Mouse (Mus musculus) embryonic facial prominence, embryonic 15.5 days (tissue): ENCODE data around the gene Ace. TPM values are rescaled to one million over a fixed set of nuclear protein-coding genes. Genes with fewer than 3 reads are reported as not detected.

Experiments used
- ATAC-seq: fragments of 200-750 bp; cut with Nextera tagmentation; 2 replicates; pipeline ENCODE4 v1.8.0; 2017; ENCODE audit warnings: low read depth, moderate TSS enrichment; ENCODE audit not compliant: insufficient number of reproducible peaks, low FRiP score, low TSS enrichment
- H3K27ac ChIP-seq: fragments of 300-500 bp; sonication (generic); replicated peaks from 2 replicates; pipeline ENCODE4 v1.5.1; 2015; ENCODE audit warnings: mild to moderate bottlenecking, inconsistent platforms
- H3K27me3 ChIP-seq: fragments of 300-500 bp; sonication (generic); 2 replicates; pipeline ENCODE4 v1.6.1; 2015; ENCODE audit warnings: inconsistent platforms
- H3K36me3 ChIP-seq: fragments of 300-500 bp; sonication (generic); 2 replicates; pipeline ENCODE4 v1.6.1; 2015; ENCODE audit warnings: mild to moderate bottlenecking, inconsistent platforms
- H3K4me1 ChIP-seq: fragments of 300-500 bp; sonication (generic); 2 replicates; pipeline ENCODE4 v1.6.1; 2015; ENCODE audit warnings: inconsistent platforms
- H3K4me2 ChIP-seq: fragments of 300-500 bp; sonication (generic); replicated peaks from 2 replicates; pipeline ENCODE4 v1.6.1; 2015; ENCODE audit warnings: mild to moderate bottlenecking, inconsistent platforms
- H3K4me3 ChIP-seq: fragments of 300-500 bp; sonication (generic); replicated peaks from 2 replicates; pipeline ENCODE4 v1.5.1; 2015; ENCODE audit warnings: mild to moderate bottlenecking, inconsistent platforms
- H3K9ac ChIP-seq: fragments of 300-500 bp; sonication (generic); 2 replicates; pipeline ENCODE4 v1.6.1; 2015; ENCODE audit warnings: inconsistent platforms
- H3K9me3 ChIP-seq: fragments of 300-500 bp; sonication (generic); replicated peaks from 2 replicates; pipeline ENCODE4 v1.6.1; 2016; ENCODE audit warnings: inconsistent platforms
- WGBS: fragments of 180-500 bp; shearing (Covaris S2); methylation state at CpG from one replicate; pipeline ENCODE4 v1.1.7; 2015; 5-methylcytosine and 5-hydroxymethylcytosine counted together
- polyA plus RNA-seq: library from polyadenylated mRNA; unstranded; fragments of >200 nt; fragmentation: Nextera tagmentation; extraction: Ambion mirVana; gene quantifications from 2 replicates; pipeline ENCODE4 v1.2.1, GENCODE M21; 2015

The Ace gene
- polyA plus RNA-seq, 1 experiment from 2014 or later, result 1.3 TPM

- no peaks in the 10 kb centered on the region for H3K27me3 ChIP-seq
- no peak overlapping the region for H3K9ac ChIP-seq
- no peaks in the 10 kb centered on the region for H3K4me1 ChIP-seq
- no peak overlapping the region for H3K4me2 ChIP-seq
- no peaks in the 10 kb centered on the region for H3K9me3 ChIP-seq
- no peak overlapping the region for H3K27ac ChIP-seq
- H3K4me3 ChIP-seq, result no peak overlapping the region
- no peak for ATAC-seq
- WGBS, result 93% methylated on average over 6 of the region's 6 CpGs
- H3K36me3 ChIP-seq, result no peaks in the 10 kb centered on the region
Observed at GRCm38 (mm10) chr11:106000062-106000461, 32.3 kb downstream of the Ace start.

DNA sequence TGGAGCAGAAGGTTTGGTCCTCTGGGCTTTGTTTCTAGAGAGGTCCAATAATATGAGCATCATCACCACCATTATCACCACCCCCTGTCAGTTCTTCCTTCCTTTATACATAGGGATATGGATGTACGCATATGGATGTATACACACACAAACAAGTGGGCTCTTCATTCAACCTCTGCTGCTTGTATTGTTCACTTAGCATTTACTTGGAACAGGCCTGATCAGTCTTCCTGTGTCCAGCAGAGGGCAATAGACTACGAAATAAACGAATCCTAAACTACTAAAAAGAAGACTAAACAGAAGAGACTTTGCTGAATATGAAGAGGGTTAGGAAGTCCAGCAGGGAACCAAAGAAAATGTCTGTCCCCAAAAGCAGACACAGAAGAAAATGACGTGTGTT lies 34.0 kb downstream of the Ace start:
- no peaks in the 10 kb centered on the region for H3K36me3 ChIP-seq
- H3K27me3 ChIP-seq, result no peaks in the 10 kb centered on the region
- H3K4me2 ChIP-seq, result no peak overlapping the region
- no peak overlapping the region for H3K4me3 ChIP-seq
- WGBS, result 39% methylated on average over 4 of the region's 4 CpGs
- no peak for ATAC-seq
- H3K9me3 ChIP-seq, result no peaks in the 10 kb centered on the region
- no peak overlapping the region for H3K9ac ChIP-seq
- no peak overlapping the region for H3K27ac ChIP-seq
- H3K4me1 ChIP-seq, result no peaks in the 10 kb centered on the region

DNA sequence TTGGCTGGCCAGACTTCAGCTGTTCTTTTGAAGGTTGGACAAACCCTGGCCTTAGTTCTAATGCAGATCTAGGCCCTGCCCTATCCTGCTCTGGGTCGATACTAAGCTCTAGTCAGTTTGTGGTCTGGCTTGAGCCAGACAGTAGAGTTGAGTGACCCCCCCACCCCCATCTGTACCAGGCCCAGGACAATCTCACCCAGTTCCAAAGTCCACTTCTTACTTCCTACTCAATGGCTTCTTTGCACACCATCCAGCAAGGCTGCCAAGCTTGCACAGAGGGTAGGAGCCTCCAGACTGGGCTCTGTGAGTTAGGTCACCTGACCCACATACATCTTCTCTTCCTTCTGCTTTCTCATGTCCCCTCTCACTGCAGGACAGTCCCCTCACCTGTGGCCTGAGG lies 36.8 kb downstream of the Ace start:
- H3K36me3 ChIP-seq, result no peaks in the 10 kb centered on the region
- H3K9ac ChIP-seq, result no peak overlapping the region
- H3K9me3 ChIP-seq, result no peaks in the 10 kb centered on the region
- no peak overlapping the region for H3K27ac ChIP-seq
- ATAC-seq, result no peak
- H3K4me2 ChIP-seq, result no peak overlapping the region
- H3K4me3 ChIP-seq, result no peak overlapping the region
- 0 out of 2 replicates have a peak, but pooled peaks cover 8% of the 10 kb centered on the region for H3K4me1 ChIP-seq
- no peaks in the 10 kb centered on the region for H3K27me3 ChIP-seq
- 86% methylated on average over 1 of the region's 1 CpGs for WGBS

GRCm38 (mm10) chr11:106005970-106006369 lies 38.2 kb downstream of the Ace start:
- 58% methylated on average over 5 of the region's 5 CpGs for WGBS
- Histone ChIP-seq H3K9ac (no peak overlapping the region), H3K4me1 (0 out of 2 replicates have a peak, but pooled peaks cover 8% of the 10 kb centered on the region), H3K9me3 (no peaks in the 10 kb centered on the region), H3K27ac (no peak overlapping the region), H3K4me3 (no peak overlapping the region), H3K36me3 (no peaks in the 10 kb centered on the region), H3K27me3 (0 out of 2 replicates have a peak, but pooled peaks cover 4% of the 10 kb centered on the region), H3K4me2 (no peak overlapping the region)
- ATAC-seq, result no peak

GRCm38 (mm10) chr11:106007821-106008220 lies 40.1 kb downstream of the Ace start, which contains the start of gene Kcnh6:
Kcnh6 (plus strand) TSS chr11:106008124.
- peaks cover 13% of the 10 kb centered on the region; the same call in 1 of the 2 replicates for H3K4me1 ChIP-seq
- H3K36me3 ChIP-seq, result no peaks in the 10 kb centered on the region
- H3K4me3 ChIP-seq, result peak within 1 kb of the TSS; percentile 34
- H3K9me3 ChIP-seq, result no peaks in the 10 kb centered on the region
- H3K9ac ChIP-seq, result no peak within 1 kb of the TSS
- peak within 1 kb of the TSS; percentile 66 for H3K4me2 ChIP-seq
- no peak within 1 kb of the TSS for H3K27ac ChIP-seq
- WGBS, result under 1% methylated on average over 25 of the region's 25 CpGs
- 0 out of 2 replicates have a peak, but pooled peaks cover 4% of the 10 kb centered on the region for H3K27me3 ChIP-seq
- no peak for ATAC-seq

- 15% methylated on average over 7 of the region's 7 CpGs for WGBS
- Histone ChIP-seq H3K4me3 (no peak overlapping the region), H3K9ac (no peak overlapping the region), H3K4me1 (peaks cover 27% of the 10 kb centered on the region), H3K4me2 (no peak overlapping the region), H3K36me3 (no peaks in the 10 kb centered on the region), H3K27ac (no peak overlapping the region), H3K9me3 (no peaks in the 10 kb centered on the region), H3K27me3 (0 out of 2 replicates have a peak, but pooled peaks cover 4% of the 10 kb centered on the region)
- ATAC-seq, result peak; percentile 36; the same call in 1 of the 2 replicates
Observed at GRCm38 (mm10) chr11:106012711-106013110, 45.0 kb downstream of the Ace start.

DNA sequence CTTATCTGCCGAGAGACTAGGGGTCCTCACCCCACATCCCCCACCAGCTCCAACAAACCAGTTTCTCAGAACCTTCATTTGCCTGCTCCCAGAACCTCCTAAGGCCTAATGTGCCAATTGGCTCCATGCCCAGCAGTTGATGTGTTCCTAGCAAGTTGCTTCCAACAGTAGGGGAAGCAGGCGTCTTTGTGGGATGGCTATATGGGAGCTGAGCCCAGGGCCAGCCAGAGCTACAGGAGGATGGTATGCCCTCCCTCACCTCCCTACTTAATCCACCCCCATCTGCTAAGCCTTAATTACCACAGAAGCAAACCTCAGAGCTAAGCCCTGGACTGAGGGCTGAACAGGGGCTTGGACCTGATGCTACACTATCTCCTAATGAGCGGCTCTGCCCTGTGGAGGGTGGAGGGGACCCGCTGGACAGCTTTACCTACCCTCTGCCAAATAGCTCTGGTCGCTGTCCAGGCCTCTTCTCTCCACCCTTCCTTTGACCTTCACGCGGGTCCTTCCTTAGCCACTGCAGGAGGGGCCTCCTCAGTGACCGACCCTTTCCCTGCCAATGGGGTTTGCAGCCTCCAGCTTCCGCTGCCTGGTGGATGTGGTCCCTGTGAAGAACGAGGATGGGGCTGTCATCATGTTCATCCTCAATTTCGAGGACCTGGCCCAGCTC lies 45.9 kb downstream of the Ace start:
- Histone ChIP-seq H3K27ac (no peak overlapping the region), H3K4me3 (no peak overlapping the region), H3K4me2 (no peak overlapping the region), H3K27me3 (peaks cover 5% of the 10 kb centered on the region; the same call in 1 of the 2 replicates), H3K9me3 (no peaks in the 10 kb centered on the region), H3K4me1 (peaks cover 24% of the 10 kb centered on the region), H3K36me3 (no peaks in the 10 kb centered on the region), H3K9ac (no peak overlapping the region)
- ATAC-seq, result no peak
- 61% methylated on average over 11 of the region's 11 CpGs for WGBS

GRCm38 (mm10) chr11:106016440-106016839 lies 48.7 kb downstream of the Ace start:
- Histone ChIP-seq H3K9ac (no peak overlapping the region), H3K36me3 (no peaks in the 10 kb centered on the region), H3K27me3 (peaks cover 20% of the 10 kb centered on the region), H3K27ac (no peak overlapping the region), H3K4me2 (no peak overlapping the region), H3K4me1 (peaks cover 28% of the 10 kb centered on the region), H3K4me3 (no peak overlapping the region), H3K9me3 (no peaks in the 10 kb centered on the region)
- no peak for ATAC-seq
- WGBS, result 77% methylated on average over 5 of the region's 5 CpGs

- no peak overlapping the region for H3K9ac ChIP-seq
- 2% methylated on average over 50 of the region's 50 CpGs for WGBS
- peaks cover 9% of the 10 kb centered on the region for H3K4me1 ChIP-seq
- H3K36me3 ChIP-seq, result no peaks in the 10 kb centered on the region
- H3K9me3 ChIP-seq, result no peaks in the 10 kb centered on the region
- peaks cover 24% of the 10 kb centered on the region for H3K27me3 ChIP-seq
- H3K27ac ChIP-seq, result no peak overlapping the region
- peak overlapping the region; percentile 41 for H3K4me2 ChIP-seq
- ATAC-seq, result no peak; the same call in 1 of the 2 replicates
- peak overlapping the region; percentile 15 for H3K4me3 ChIP-seq
Observed at GRCm38 (mm10) chr11:106020051-106020763, 52.5 kb downstream of the Ace start.

GRCm38 (mm10) chr11:106025774-106026173 lies 58.0 kb downstream of the Ace start:
- H3K27ac ChIP-seq, result no peak overlapping the region
- H3K4me2 ChIP-seq, result no peak overlapping the region
- ATAC-seq, result no peak
- H3K27me3 ChIP-seq, result peaks cover 10% of the 10 kb centered on the region; the same call in 1 of the 2 replicates
- H3K36me3 ChIP-seq, result no peaks in the 10 kb centered on the region
- no peak overlapping the region for H3K4me3 ChIP-seq
- no peaks in the 10 kb centered on the region for H3K4me1 ChIP-seq
- WGBS, result 83% methylated on average over 3 of the region's 3 CpGs
- no peak overlapping the region for H3K9ac ChIP-seq
- no peaks in the 10 kb centered on the region for H3K9me3 ChIP-seq

DNA sequence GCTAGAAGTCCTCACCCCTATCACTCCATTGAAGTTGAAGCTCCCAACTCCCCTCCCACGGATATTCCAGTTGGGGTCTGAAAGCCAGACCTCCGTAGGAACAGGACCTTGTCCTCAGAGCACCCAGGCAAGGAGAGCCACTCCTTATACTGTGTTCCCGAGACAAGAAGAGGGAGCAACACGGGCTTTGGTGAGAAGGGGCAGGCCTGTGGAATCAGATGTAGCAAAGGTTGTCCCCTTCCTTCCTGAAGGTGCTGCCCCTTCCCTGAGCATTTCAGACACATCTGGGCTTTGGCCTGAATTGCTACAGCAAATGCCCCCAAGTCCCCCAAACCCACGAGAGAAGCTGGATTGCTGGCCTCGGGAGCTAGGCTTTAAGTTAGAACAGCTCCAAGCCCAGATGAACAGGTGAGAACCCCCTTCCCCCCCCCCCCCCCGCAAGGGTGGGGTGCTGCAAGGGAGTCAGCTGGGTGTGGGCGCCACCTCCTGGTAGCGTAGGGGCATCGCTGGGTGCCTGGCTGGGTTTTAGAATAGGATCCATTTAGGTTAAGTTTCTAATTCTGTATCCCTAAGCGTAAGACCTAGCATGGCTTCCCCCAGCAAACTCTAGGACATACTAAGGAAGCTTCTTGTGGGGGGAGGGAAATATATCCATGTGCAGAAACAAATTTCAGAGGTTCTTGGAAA lies 58.9 kb downstream of the Ace start:
- ATAC-seq, result no peak
- H3K27ac ChIP-seq, result no peak overlapping the region
- peaks cover 3% of the 10 kb centered on the region; the same call in 1 of the 2 replicates for H3K27me3 ChIP-seq
- no peaks in the 10 kb centered on the region for H3K4me1 ChIP-seq
- H3K36me3 ChIP-seq, result no peaks in the 10 kb centered on the region
- H3K9me3 ChIP-seq, result no peaks in the 10 kb centered on the region
- 27% methylated on average over 11 of the region's 11 CpGs for WGBS
- no peak overlapping the region for H3K4me3 ChIP-seq
- H3K4me2 ChIP-seq, result no peak overlapping the region
- no peak overlapping the region for H3K9ac ChIP-seq
